Mouse (Mus musculus) megakaryocyte-erythroid progenitor cell, adult 5-6 weeks (primary cell): ENCODE results near the gene Stard5. TPM values are rescaled to one million over a fixed set of nuclear protein-coding genes. Genes with fewer than 3 reads are reported as not detected.

ENCODE experiments used
- ATAC-seq: replicated peaks from 2 replicates; pipeline ENCODE4 v1.8.0; 2016; ENCODE audit warnings: mild to moderate bottlenecking, inconsistent platforms; ENCODE audit not compliant: severe bottlenecking, poor library complexity, low FRiP score, low TSS enrichment
- total RNA-seq, 2 experiments: library from RNA; stranded (forward) in 1 of 2; stranded (reverse) in 1 of 2; fragments of 200-1000, 215-1000 nt in 1 of 2; fragments of >200 nt in 1 of 2; fragmentation: Nextera tagmentation in 1 of 2; gene quantifications; 2 replicates each; pipeline ENCODE4 v1.2.3; 2014 to 2017

Stard5 gene
- total RNA-seq, 2 experiments from 2014 or later, result 3.0 to 5.0 TPM

DNA sequence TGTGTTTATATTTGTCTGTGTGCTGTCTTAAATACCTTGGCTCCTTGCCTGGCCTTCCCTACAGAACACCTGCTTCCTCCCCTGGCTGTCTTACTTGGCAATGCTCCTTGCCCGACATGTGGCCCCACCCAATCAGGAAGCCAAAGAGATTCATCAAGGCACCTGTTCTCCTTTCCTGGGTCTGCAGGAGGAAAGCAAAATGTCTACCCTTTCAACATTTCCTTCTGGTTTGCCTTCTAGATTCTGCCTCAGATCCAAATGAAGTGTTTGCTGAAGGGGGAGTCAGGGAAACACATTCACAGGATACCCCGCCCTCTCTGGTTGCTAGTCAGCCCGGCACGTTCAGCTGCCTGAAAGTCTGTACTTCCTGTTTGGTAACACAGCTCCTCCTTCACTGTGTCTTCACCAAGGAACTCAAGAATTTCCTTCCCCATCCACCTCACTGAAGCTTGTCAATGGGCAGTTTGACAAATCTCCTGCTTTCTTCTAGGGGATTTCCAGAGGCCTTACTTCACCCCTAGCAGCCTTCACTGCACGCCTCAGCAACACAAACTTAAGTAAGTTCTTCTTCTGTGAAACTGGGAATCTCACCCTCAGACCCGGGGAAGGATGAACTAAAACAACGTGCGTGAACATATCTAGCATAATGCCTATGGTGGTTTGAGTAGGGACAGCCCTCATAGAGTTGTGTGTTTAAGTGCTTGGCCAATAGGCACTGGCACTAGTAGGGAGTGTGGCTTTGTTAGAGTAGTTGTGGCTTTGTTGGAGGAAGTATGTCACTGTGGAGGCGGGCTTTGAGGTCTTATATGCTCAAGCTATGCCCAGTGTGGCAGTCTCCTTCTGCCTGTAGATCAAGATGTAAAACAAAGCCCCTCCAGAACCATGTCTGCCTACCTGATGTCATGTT lies 27.7 kb downstream of the Stard5 start:
- no peak for ATAC-seq

DNA sequence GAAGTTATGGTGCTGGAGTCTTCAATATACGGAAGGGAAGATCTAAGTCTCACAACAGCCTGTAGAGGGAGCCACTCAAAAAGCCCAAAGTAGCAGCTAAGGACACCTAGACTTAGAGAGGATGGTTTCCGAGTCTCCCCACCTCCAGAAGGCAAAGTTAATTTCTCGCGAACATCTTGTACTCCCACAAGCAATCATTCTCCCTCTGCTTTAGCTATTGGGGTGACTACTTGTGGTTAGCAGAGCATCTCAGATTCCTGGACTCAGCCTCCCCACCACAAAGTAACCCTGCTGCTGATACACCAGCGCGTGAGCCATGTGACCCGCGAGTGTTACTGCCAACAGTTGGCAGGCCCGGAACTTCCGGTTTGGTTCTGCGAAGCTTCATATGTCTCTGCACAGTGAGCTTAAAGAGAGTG lies 28.5 kb downstream of the Stard5 start:
- ATAC-seq, result 0 out of 2 replicates have a peak, but pooled peaks have one; percentile 34

DNA sequence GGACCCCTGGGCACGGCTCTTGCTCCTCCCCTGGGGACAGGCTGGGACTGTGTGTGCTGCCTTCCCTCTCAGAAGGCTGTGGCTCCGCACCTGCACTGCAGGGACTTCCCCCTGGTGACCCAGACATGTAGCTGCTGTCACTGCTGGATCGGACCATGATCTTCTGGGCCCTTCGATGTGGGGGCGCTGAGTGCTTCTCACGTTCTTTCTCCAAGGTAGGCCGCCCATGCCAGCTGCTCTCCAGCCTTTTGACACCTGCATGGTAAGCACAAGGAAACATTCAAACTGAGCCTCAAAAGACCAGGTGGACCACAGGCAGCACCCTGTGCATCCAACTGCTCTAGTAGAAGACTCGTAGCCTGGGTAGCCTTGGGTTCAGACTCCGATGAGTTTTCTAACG lies 29.3 kb downstream of the Stard5 start:
- ATAC-seq, result no peak

- no peak for ATAC-seq
Observed at GRCm38 (mm10) chr7:83661763-83662162, 30.0 kb downstream of the Stard5 start.

DNA sequence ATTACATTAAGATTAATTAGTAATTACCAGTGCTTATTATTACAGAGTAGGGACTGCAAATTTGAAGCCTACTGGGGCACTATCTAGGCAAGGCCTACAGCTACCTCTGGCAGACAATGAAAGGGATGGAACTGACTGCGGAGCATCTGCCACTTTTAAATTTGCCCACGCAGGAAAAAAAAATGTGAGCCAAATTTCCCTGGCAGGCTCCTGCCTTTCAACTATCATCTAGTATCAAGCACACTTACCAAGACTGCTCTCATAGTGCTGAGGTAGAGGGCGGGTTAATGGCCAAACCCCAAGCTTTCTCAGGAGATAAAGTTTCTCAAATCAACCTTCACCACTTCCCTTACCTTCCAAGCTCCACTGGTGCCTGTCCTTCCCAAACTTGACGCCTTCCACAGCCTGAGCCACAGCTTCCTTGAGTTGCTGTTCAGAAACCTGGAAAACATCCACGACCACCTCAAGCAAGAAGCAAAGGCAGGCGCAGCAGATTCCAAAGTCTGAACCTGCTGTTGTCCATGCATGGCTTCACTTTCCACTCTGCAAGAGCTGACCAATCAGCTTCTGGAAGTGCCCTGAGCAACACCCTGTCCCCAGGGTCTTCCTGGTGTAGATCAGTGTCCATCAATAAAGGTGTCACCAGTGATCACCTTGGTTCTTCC lies 31.1 kb downstream of the Stard5 start:
- ATAC-seq, result no peak

DNA sequence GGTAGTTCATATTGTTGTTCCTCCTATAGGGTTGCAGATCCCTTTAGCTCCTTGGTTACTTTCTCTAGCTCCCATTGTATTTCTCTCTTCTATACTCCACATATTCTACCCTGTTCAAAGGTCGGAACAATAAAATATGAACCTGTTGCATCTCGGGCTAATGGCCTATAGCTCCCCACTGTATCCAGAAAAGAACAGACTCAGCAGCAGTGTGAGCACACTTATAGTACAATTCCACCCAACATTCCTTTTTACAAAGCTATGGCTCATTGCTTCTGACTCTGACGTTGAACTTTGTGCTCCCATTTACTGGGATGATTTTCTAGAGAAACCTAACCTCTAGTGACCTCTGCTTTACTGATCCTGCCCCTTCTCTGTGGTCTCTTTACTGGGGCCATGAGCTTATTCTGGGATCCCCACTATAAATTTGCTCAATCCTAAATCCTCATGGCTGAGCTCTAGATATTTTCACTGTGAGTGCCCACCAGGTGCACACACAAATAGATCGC lies 34.4 kb downstream of the Stard5 start:
- ATAC-seq, result no peak

DNA sequence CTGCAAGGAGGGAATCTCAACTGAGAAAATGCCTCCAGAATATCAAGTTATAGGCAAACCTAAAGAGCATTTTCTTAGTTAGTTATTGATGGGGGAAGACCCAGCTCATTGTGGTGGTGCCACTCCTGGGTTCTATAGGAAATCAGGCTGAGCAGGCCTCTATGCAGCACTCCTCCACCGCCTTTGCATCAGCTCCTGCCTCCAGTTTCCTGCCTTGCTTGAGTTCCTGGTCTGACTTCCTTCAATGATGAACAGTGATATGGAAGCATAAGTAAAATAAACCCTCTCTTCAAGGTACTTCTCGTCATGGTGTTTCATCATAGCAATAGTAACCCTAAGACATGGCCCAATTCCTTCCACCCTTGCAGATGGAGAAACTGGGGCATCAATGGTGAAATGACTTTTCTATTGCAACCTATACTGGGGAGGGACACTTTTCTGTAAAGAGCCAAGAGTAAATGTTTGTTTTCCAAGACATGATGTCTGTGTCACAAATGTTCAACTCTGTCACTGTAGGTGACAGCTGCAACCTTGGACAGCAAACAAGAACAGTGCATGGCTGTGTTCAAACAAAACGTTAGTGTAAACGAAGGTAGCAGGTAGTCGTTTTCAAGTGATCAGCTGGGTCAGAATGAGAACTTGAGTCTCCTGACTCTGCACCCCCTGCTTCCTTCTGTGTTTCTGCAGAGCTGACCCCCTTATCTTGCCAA lies 36.3 kb downstream of the Stard5 start:
- no peak for ATAC-seq

- ATAC-seq, result peak; percentile 70
Observed at GRCm38 (mm10) chr7:83668724-83669123, 37.0 kb downstream of the Stard5 start.

GRCm38 (mm10) chr7:83671573-83671972 lies 39.8 kb downstream of the Stard5 start:
- no peak for ATAC-seq

DNA sequence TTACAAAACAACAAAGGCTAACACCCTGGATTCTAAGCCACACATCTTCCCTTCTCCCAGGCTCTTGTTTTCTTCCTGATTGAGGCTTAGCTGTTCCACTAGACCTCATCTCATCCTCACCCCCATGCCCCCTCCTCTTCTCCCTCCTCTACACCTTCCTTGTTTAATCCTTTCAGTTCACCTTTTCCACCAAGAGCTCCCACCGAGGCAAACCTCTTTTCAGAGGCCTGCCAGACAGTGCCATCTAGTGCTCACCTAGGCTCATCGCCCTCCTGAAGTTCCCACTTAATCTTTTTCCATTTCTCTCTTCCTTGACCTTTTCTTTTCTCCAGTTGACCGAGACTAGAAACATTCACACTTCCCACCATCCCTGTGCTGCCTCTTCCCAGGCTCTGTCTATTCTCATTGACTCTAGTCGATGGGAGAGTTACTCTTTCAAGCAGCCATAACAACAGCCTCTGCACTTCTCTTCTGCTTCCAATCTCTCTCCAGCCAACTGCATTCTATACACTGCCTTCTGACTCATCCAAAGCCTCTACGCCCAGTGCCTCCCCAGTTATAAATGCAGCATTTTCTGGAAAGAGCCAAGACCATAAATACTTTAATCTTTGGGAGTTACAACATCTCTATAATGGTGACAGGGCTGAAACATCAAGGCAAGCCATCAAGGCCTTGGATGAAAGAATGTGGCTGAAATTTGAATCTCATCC lies 43.9 kb downstream of the Stard5 start:
- 0 out of 2 replicates have a peak, but pooled peaks have one; percentile 41 for ATAC-seq

- ATAC-seq, result no peak
Observed at GRCm38 (mm10) chr7:83677296-83677695, 45.5 kb downstream of the Stard5 start.

- ATAC-seq, result no peak
Observed at GRCm38 (mm10) chr7:83678506-83678905, 46.7 kb downstream of the Stard5 start.

DNA sequence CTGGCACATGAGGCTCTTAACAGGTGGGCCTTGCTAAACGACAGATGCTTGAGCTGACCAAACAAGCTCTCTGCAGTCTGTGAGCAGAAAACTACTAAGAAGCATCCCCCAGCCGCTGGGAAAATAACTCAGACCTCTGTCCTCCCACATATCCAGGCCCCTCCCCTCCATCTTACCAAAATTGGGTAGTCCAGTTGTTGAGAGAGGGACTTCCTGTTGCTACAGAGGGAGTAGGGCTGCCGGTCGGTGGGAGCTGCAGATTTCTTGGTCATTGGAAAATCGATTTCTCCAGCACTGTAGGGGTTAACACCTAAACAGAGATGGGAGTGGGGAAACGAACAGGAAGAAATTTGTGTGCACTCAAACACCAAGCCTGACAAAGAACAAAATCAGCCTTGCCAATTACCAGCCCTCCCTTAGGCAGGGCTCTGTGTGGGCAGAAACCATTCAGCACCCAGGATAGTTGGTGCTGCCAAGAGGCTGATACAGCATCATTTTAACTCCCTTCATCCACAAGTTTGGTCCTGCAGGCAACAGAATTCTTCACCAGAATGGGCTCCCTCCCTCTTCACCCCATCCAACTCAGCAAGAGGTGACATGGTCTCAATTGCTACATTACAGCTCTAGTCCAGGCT lies 51.0 kb downstream of the Stard5 start:
- ATAC-seq, result no peak

DNA sequence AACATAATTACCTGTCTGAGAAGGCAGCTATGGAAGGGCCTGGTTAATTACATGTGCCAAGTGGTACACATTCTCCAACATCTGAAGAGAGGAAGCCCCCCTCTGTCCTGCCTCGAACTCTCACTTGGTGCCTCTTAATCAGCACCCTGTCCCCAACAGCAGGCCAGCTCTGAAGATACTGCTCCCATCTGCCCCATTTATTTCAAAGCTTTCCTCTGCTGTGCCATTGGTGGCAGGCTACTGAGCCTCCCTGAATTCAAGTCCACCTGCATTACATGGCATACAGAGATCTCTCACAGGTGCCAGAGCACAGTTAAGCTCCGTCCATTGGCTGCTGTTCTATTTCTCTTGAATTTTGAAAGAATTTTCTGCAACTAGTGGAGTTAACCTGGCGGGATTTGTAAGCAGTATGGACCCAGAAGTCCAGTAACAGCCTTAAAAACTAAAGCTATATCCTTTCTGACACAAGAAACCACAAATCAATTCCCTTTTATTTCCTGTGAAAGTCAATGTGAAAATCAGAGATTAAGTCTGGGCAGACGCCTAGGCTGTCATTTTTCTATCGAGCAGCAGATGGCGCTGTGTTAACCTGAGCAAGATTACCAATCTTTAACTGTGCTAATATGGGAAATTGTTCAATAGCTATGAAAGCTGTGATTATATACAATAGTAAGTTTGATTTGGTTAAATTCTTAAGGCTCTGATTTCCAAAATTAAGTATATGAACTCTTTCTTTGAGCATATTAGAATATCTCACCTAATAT lies 63.9 kb downstream of the Stard5 start:
- ATAC-seq, result no peak

DNA sequence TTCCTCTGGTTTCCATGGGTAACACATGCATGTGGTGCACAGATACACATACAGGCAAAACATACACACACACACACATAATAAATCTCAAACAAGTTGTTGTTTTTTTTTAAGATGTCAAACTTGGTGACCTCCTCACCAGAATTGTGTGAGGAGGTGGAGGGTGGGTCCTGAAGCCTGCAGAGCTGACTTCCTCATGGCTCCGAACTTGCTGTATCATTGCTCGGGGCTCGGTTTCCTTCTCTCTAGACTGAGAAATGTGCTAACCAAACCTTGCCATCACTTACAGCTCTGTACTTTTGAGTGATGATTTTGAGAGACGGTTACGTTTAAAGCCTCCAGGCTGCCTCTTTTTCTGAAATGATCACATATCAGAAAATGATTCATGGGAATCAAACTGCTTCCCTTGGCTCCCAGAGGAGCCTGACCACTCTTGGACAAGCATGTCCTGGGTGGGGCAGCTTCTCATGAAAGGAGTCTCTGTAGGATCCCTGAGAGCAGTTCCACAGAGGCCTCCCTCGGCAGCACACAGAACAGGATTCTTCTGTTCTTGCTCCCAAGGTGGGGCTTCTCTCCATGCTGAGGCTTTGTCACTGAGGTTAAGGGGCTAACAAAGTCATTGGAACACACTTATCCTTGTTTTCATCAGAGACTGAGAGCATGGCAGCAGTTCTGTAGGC lies 67.4 kb downstream of the Stard5 start:
- no peak for ATAC-seq
